Mouse (Mus musculus) CH12.LX (cell line): ENCODE measurements around the gene Gjb4. TPM values are rescaled to one million over a fixed set of nuclear protein-coding genes. Genes with fewer than 3 reads are reported as not detected.
A peak's percentile ranks its signal among the peaks of the same experiment; 100 is the strongest.

Experiments used
- DNase-seq: peaks from one replicate; pipeline ENCODE4 v3.0.0-alpha.2; 2013; ENCODE audit errors: extremely low read depth
- H3K27ac ChIP-seq: 2 replicates; pipeline ENCODE4 v1.5.1; 2012; ENCODE audit warnings: low read depth, mild to moderate bottlenecking, control low read depth, moderate library complexity; ENCODE audit not compliant: insufficient read depth
- H3K27me3 ChIP-seq: replicated peaks from 2 replicates; pipeline ENCODE3; 2012; ENCODE audit warnings: inconsistent platforms
- H3K36me3 ChIP-seq, 2 experiments: replicated peaks in 1 of 2; 2 replicates each; pipeline versions ENCODE3 to v1.6.1; 2012; ENCODE audit warnings: inconsistent platforms in 1 of 2, low read length in 1 of 2, mild to moderate bottlenecking in 1 of 2, mixed read lengths in 1 of 2, moderate library complexity in 1 of 2; ENCODE audit not compliant: control insufficient read depth in 1 of 2, insufficient read depth in 1 of 2
- H3K4me1 ChIP-seq, 2 experiments: 2 replicates each; pipeline ENCODE4 v1.6.1; 2012; ENCODE audit warnings: inconsistent platforms in 1 of 2, moderate library complexity in 1 of 2; ENCODE audit not compliant: insufficient read depth in 2 of 2, control insufficient read depth in 1 of 2
- H3K4me2 ChIP-seq: 2 replicates; pipeline ENCODE4 v1.6.1; 2012; ENCODE audit warnings: low read depth, mild to moderate bottlenecking, control low read depth; ENCODE audit not compliant: poor library complexity, insufficient read depth, severe bottlenecking
- H3K4me3 ChIP-seq, 3 experiments: fragments of 150-350 bp in 1 of 3; sonication (generic) in 1 of 3; replicated peaks in 1 of 3; 2 replicates each; pipeline versions ENCODE3 to v1.5.1; 2011 to 2012; ENCODE audit warnings: low read depth in 2 of 3, low read length in 2 of 3, mild to moderate bottlenecking in 2 of 3, moderate library complexity in 2 of 3, control low read depth in 1 of 3, improper control_type of control experiment in 1 of 3, inconsistent platforms in 1 of 3, mixed read lengths in 1 of 3; ENCODE audit not compliant: poor library complexity in 1 of 3
- H3K79me2 ChIP-seq: replicated peaks from 2 replicates; pipeline ENCODE4 v1.6.1; 2012; ENCODE audit warnings: mild to moderate bottlenecking, moderate library complexity; ENCODE audit not compliant: control insufficient read depth, poor library complexity, insufficient read depth, severe bottlenecking; ENCODE audit errors: extremely low read depth
- H3K9ac ChIP-seq: 2 replicates; pipeline ENCODE4 v1.6.1; 2012; ENCODE audit warnings: low read depth, mild to moderate bottlenecking, control low read depth, moderate library complexity; ENCODE audit not compliant: insufficient read depth
- H3K9me3 ChIP-seq: replicated peaks from 2 replicates; pipeline ENCODE3; 2012; ENCODE audit warnings: low read length, inconsistent platforms, mixed read lengths
- BHLHE40 ChIP-seq: IDR thresholded peaks from 2 replicates; pipeline ENCODE4 v1.6.1; 2011; ENCODE audit warnings: mild to moderate bottlenecking, low read depth, low read length, improper control_type of control experiment
- CHD2 ChIP-seq: IDR thresholded peaks from 2 replicates; pipeline ENCODE4 v1.6.1; 2011; ENCODE audit warnings: low read length, improper control_type of control experiment
- CTCF ChIP-seq, 2 experiments: IDR thresholded peaks in 1 of 2; conservative IDR thresholded peaks in 1 of 2; 2 replicates each; pipeline ENCODE4 v1.5.1; 2011 to 2012; ENCODE audit warnings: low read depth in 2 of 2, low read length in 2 of 2, improper control_type of control experiment in 1 of 2, inconsistent platforms in 1 of 2, mild to moderate bottlenecking in 1 of 2, moderate library complexity in 1 of 2
- E2F4 ChIP-seq: IDR thresholded peaks from 2 replicates; pipeline ENCODE4 v1.6.1; 2011; ENCODE audit warnings: low read depth, low read length, improper control_type of control experiment; ENCODE audit not compliant: insufficient replicate concordance
- EP300 ChIP-seq: IDR thresholded peaks from 2 replicates; pipeline ENCODE4 v1.6.1; 2011; ENCODE audit warnings: low read length, improper control_type of control experiment
- ETS1 ChIP-seq: conservative IDR thresholded peaks from 2 replicates; pipeline ENCODE4 v1.6.1; 2012; ENCODE audit warnings: low read depth, mild to moderate bottlenecking, inconsistent platforms, low read length, improper control_type of control experiment, moderate library complexity
- GABPA ChIP-seq: IDR thresholded peaks from 2 replicates; pipeline ENCODE4 v1.6.1; 2012; ENCODE audit warnings: low read depth, low read length, improper control_type of control experiment, inconsistent platforms; ENCODE audit not compliant: insufficient replicate concordance
- HCFC1 ChIP-seq: IDR thresholded peaks from 2 replicates; pipeline ENCODE4 v1.6.1; 2012; ENCODE audit warnings: low read depth, mild to moderate bottlenecking, inconsistent platforms, low read length, improper control_type of control experiment
- JUN ChIP-seq: IDR thresholded peaks from 2 replicates; pipeline ENCODE4 v1.6.1; 2011; ENCODE audit warnings: low read depth, mild to moderate bottlenecking, low read length, improper control_type of control experiment, moderate library complexity; ENCODE audit not compliant: insufficient read depth
- JUND ChIP-seq: conservative IDR thresholded peaks from 2 replicates; pipeline ENCODE4 v1.6.1; 2011; ENCODE audit warnings: low read depth, low read length, improper control_type of control experiment
- MAX ChIP-seq: IDR thresholded peaks from 2 replicates; pipeline ENCODE4 v1.6.1; 2011; ENCODE audit warnings: low read length, improper control_type of control experiment
- MAZ ChIP-seq: IDR thresholded peaks from 2 replicates; pipeline ENCODE4 v1.6.1; 2012; ENCODE audit warnings: low read depth, mild to moderate bottlenecking, inconsistent platforms, low read length, improper control_type of control experiment, moderate library complexity
- MEF2A ChIP-seq: IDR thresholded peaks from 2 replicates; pipeline ENCODE4 v1.6.1; 2014; ENCODE audit warnings: low read depth, mild to moderate bottlenecking, inconsistent platforms, low read length, improper control_type of control experiment, borderline replicate concordance
- MYC ChIP-seq: IDR thresholded peaks from 2 replicates; pipeline ENCODE4 v1.6.1; 2011; ENCODE audit warnings: low read depth, mild to moderate bottlenecking, improper control_type of control experiment, low read length
- NRF1 ChIP-seq: IDR thresholded peaks from 2 replicates; pipeline ENCODE4 v1.6.1; 2014; ENCODE audit warnings: low read depth, mild to moderate bottlenecking, inconsistent platforms, low read length, improper control_type of control experiment, moderate library complexity
- PAX5 ChIP-seq: IDR thresholded peaks from 2 replicates; pipeline ENCODE4 v1.6.1; 2012; ENCODE audit warnings: low read length, inconsistent platforms, mixed read lengths
- POLR2AphosphoS2 ChIP-seq: IDR thresholded peaks from 2 replicates; pipeline ENCODE4 v1.6.1; 2011; ENCODE audit warnings: low read depth, low read length, improper control_type of control experiment
- RAD21 ChIP-seq: IDR thresholded peaks from 2 replicates; pipeline ENCODE4 v1.6.1; 2011; ENCODE audit warnings: low read depth, mild to moderate bottlenecking, low read length, improper control_type of control experiment, moderate library complexity
- RCOR1 ChIP-seq: conservative IDR thresholded peaks from 2 replicates; pipeline ENCODE4 v1.6.1; 2012; ENCODE audit warnings: low read depth, mild to moderate bottlenecking, inconsistent platforms, low read length, improper control_type of control experiment
- USF2 ChIP-seq: conservative IDR thresholded peaks from 2 replicates; pipeline ENCODE4 v1.6.1; 2011; ENCODE audit warnings: low read depth, low read length, improper control_type of control experiment
- ZC3H11A ChIP-seq: IDR thresholded peaks from 2 replicates; pipeline ENCODE4 v1.6.1; 2012; ENCODE audit warnings: low read depth, mild to moderate bottlenecking, inconsistent platforms, low read length, improper control_type of control experiment
- ZKSCAN1 ChIP-seq: IDR thresholded peaks from 2 replicates; pipeline ENCODE4 v1.6.1; 2012; ENCODE audit warnings: low read depth, inconsistent platforms, low read length, improper control_type of control experiment, borderline replicate concordance
- ZMIZ1 ChIP-seq: IDR thresholded peaks from 2 replicates; pipeline ENCODE4 v1.6.1; 2012; ENCODE audit warnings: low read depth, mild to moderate bottlenecking, inconsistent platforms, low read length, improper control_type of control experiment
- dilution Hi-C: fragments of 300-500 bp; cut with MboI; formaldehyde crosslinking; loops from 2 replicates; pipeline ENCODE4 v1.14.3; 2020; ENCODE audit warnings: low sequenced_read_pairs; ENCODE audit not compliant: extremely low pct_unique_long_range_greater_than_20kb, extremely low pct_ligation_motif_present
- in situ Hi-C: fragments of 300-500 bp; cut with MboI; formaldehyde crosslinking; loops from 3 replicates; pipeline ENCODE4 v1.14.3; 2019; ENCODE audit warnings: low sequenced_read_pairs, low pct_ligation_motif_present, low pct_unique_long_range_greater_than_20kb, mixed read lengths
- polyA plus RNA-seq: library from polyadenylated mRNA; unstranded; fragments of >175 nt; gene quantifications from 2 replicates; pipeline ENCODE4 v1.2.1, GENCODE M21; 2012; ENCODE audit warnings: low read depth; ENCODE audit not compliant: insufficient read length
- total RNA-seq, 2 experiments: library from RNA; depleted of rRNA; stranded (reverse); fragments of 300-350 nt in 1 of 2; fragments of >200 nt in 1 of 2; gene quantifications; 2 replicates each; pipeline ENCODE4 v1.2.3; 2012 to 2014

Gjb4 gene
- total and polyA plus RNA-seq, 3 experiments, result not detected

DNA sequence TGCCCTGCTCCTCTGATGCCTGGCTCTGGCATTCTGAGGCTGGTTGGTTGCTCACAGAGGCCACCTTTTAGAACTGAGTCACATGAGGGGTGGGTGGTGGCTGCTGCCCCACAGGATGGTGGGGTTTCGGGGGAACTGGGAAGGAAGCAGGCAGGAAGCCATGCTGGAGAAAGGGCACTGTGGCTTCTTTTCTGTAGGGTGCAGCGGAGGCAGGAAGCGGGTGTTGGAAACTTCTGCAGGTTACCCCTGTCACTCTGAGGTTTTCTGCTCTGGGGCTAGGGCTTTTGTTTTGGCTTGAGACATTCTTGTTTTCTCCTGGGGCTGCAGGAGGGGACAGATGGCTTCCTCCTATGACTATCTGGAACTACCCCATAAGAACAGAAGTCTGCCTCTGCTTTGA lies 8.6 kb upstream of the Gjb4 start:
- Histone ChIP-seq H3K27me3 (no peaks in the 10 kb centered on the region), H3K9me3 (peaks cover 8% of the 10 kb centered on the region), H3K4me2 (0 out of 2 replicates have a peak overlapping the region, but pooled peaks have one; percentile 2), H3K9ac (no peak overlapping the region), H3K27ac (no peak overlapping the region), H3K79me2 (no peaks in the 10 kb centered on the region), H3K4me1 (peaks cover 0 to 22% of the 10 kb centered on the region in 2 experiments; a peak in 2 of 4 replicates), H3K36me3 (no peaks in the 10 kb centered on the region), H3K4me3 (no peak overlapping the region)
- TF ChIP-seq NRF1 (no peak), USF2 (no peak), PAX5 (no peak), JUND (no peak), E2F4 (no peak), CHD2 (no peak), RAD21 (no peak), ZMIZ1 (no peak), CTCF (conservative IDR thresholded peaks at IDR 0.05 in 1 of 2, IDR thresholded peaks at IDR 0.05 in 1 of 2; ENCODE audit: low read depth in 2 of 2, low read length in 2 of 2) (no peak), ZKSCAN1 (no peak), MEF2A (0 out of 2 replicates have a peak, but pooled peaks have one; percentile 11), ETS1 (no peak), ZC3H11A (no peak), JUN (no peak), RCOR1 (no peak), GABPA (no peak), HCFC1 (no peak), EP300 (peak; percentile 46; the same call in 1 of the 2 replicates), MAZ (no peak), POLR2AphosphoS2 (no peak), BHLHE40 (0 out of 2 replicates have a peak, but pooled peaks have one; percentile 16), MAX (no peak), MYC (no peak)
- dilution Hi-C loops, result no loop called here
- in situ Hi-C loops, result loop anchor here (25.0 kb wide), 1 partner anchor 1175 kb away; no protein-coding TSS in a partner anchor
- DNase-seq, result peak; percentile 20
